Mouse (Mus musculus) kidney, adult 2 months (tissue): Measurements from ENCODE around the gene Dgat2.

ENCODE experiments used
- CTCF ChIP-seq: fragments of 200-500 bp; conservative IDR thresholded peaks from 2 replicates; pipeline ENCODE4 v1.5.1; 2011; ENCODE audit warnings: low read depth, mild to moderate bottlenecking, control low read depth, low read length, moderate library complexity, mixed read lengths; ENCODE audit not compliant: insufficient read depth, insufficient read length
- POLR2A ChIP-seq: fragments of 200-500 bp; IDR thresholded peaks from one replicate; pipeline ENCODE4 v1.6.1; 2011; ENCODE audit warnings: low read depth, low read length, control low read depth

DNA sequence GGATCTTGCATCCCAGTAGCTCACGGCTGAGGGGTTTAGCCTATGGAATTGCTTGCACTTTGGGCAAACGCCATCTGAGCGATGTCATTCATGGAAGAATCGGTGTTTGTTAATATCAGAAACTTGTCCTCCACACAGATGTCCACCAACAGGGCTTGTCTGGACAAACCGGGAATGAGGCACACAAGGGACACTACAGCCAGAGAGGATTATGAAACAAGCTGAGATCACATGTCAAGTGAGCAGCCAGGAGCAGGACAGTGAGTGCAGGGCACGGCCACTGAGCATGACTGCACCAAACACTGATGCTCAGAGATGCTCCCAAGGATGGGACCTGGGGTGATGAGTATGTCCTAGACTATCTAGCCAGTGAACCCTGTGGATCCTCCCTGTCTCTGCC is 42.9 kb upstream of the Dgat2 start:
- TF ChIP-seq POLR2A (no peak), CTCF (no peak)
